Mouse (Mus musculus): ENCODE results near the gene Iqgap2. TPM values are rescaled to one million over a fixed set of nuclear protein-coding genes. Genes with fewer than 3 reads are reported as not detected.

The Iqgap2 gene
- polyA plus RNA-seq, 1 experiment from 2014 or later = 6.2 TPM

DNA sequence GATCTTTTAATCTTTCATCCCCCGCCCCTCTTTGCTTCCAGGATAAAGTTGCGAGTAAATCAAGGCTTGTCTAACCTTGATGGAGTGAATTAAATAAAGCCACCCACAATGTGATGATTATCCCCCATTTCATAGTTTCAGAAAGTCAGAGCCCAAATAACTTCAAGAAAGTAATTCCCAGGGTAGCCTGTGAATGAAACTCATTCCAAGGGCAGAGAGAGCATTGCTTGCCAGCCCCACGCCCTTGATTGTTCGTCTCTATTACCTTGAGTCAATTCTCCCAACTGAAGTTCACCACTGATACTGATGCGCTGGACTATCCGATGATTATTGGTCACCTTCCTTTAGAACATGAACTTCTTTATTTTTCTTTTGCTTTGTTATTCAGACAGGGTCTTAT is 4.8 kb upstream of the Iqgap2 start:
- H3K36me3 ChIP-seq = no peaks in the 10 kb centered on the region
- H3K4me3 ChIP-seq = no peak overlapping the region
- no peak overlapping the region for H3K4me2 ChIP-seq
- ATAC-seq (ENCODE audit: borderline replicate concordance, extremely low read depth, low FRiP score, low TSS enrichment) = no peak
- no peaks in the 10 kb centered on the region; the same call in 1 of the 2 replicates for H3K27me3 ChIP-seq
- no peak overlapping the region for H3K9ac ChIP-seq
- 84% methylated on average over 6 of the region's 6 CpGs for WGBS
- H3K9me3 ChIP-seq = no peaks in the 10 kb centered on the region
- H3K4me1 ChIP-seq = peaks cover 5% of the 10 kb centered on the region; the same call in 1 of the 2 replicates
- H3K27ac ChIP-seq = no peak overlapping the region

- no peak overlapping the region for H3K4me3 ChIP-seq
- peaks cover 22% of the 10 kb centered on the region for H3K4me1 ChIP-seq
- ATAC-seq (ENCODE audit: borderline replicate concordance, extremely low read depth, low FRiP score, low TSS enrichment) = no peak
- H3K9ac ChIP-seq = no peak overlapping the region
- 91% methylated on average over 4 of the region's 4 CpGs for WGBS
- no peaks in the 10 kb centered on the region for H3K9me3 ChIP-seq
- H3K36me3 ChIP-seq = no peaks in the 10 kb centered on the region
- H3K4me2 ChIP-seq = peak overlapping the region; percentile 97; the same call in 1 of the 2 replicates
- H3K27me3 ChIP-seq = no peaks in the 10 kb centered on the region; the same call in 1 of the 2 replicates
- no peak overlapping the region for H3K27ac ChIP-seq
Observed at GRCm38 (mm10) chr13:95893166-95893565, 1.4 kb upstream of the Iqgap2 start.

GRCm38 (mm10) chr13:95892611-95893145 is 956 bp upstream of the Iqgap2 start:
- Histone ChIP-seq H3K4me3 (peak overlapping the region; percentile 74), H3K9me3 (no peaks in the 10 kb centered on the region), H3K36me3 (no peaks in the 10 kb centered on the region), H3K4me2 (peak overlapping the region; percentile 97), H3K27me3 (no peaks in the 10 kb centered on the region; the same call in 1 of the 2 replicates), H3K27ac (no peak overlapping the region), H3K9ac (peak overlapping the region; percentile 71), H3K4me1 (peaks cover 23% of the 10 kb centered on the region)
- no peak for ATAC-seq (ENCODE audit: borderline replicate concordance, extremely low read depth, low FRiP score, low TSS enrichment)
- WGBS = 17% methylated on average over 12 of the region's 12 CpGs

DNA sequence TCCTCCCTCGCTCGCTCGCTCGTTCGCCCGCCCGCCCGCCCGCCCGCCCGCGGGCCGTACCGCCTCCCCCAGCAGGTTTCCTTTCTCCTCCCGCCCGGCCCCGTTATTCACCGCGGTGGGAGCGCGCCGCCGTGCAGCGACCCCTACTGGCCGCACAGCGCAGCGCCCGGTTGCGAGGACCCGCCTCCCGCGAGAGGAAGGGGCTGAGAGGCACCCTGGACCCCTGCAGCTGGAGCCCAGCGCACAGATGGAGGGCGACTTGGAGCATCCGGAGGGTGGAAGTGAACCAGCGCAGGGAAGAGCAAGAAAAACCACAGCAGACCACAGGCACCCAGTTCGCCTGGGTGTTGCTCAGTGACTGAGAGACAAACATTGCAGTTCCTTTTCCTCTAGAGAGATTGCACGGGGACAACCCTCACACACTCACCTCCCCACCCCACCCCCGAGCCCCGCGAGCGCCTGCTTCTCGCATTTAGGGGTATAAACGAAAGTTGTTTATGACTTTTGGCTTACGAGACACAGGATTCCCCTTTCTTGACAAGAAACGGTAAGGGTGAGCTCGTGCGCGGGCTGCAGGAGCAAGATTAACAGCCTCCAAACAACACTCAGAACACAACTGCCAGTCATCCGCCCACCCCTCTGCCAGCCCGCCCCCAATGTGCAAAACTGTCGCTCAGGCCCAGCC is 346 bp upstream of the Iqgap2 start:
- Histone ChIP-seq H3K4me3 (peak overlapping the region; percentile 74), H3K27me3 (no peaks in the 10 kb centered on the region), H3K4me2 (peak overlapping the region; percentile 97), H3K9me3 (no peaks in the 10 kb centered on the region), H3K9ac (peak overlapping the region; percentile 71), H3K36me3 (no peaks in the 10 kb centered on the region), H3K27ac (0 out of 2 replicates have a peak overlapping the region, but pooled peaks have one; percentile 39), H3K4me1 (peaks cover 23% of the 10 kb centered on the region)
- ATAC-seq (ENCODE audit: borderline replicate concordance, extremely low read depth, low FRiP score, low TSS enrichment) = peak; percentile 84
- under 1% methylated on average over 37 of the region's 52 CpGs for WGBS

DNA sequence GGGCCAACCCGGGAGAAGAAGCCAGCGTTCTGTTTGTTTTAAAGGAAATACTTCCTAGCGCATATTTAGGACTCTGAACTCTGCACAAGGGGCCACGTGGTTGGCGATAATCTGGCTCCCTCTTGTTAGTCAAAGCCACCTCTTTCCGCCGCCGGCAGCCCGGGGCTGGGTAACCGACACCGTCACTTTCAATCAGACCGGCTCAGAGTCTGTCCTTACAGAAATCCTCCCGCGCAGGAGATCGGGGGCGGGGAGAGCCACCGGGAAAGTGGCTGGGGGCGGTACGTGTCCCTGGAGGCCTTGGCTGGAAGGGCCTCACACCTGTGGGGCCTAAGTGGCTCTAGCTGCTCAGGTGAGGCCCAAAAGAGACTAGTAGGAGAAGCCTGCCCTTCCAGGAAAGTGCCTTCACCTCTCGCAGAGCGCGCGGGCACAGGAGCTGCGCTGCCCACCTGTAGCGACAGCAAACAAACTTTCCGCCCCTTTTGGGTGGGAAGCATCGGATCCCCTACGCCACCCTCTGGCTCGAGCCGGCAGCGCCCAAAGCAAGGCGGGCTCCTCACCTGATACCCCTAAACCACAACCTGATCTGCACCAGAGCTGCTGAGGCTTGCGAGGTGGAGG is 761 bp downstream of the Iqgap2 start:
- H3K4me2 ChIP-seq = peak overlapping the region; percentile 97
- peak overlapping the region; percentile 71 for H3K9ac ChIP-seq
- H3K36me3 ChIP-seq = no peaks in the 10 kb centered on the region
- H3K9me3 ChIP-seq = no peaks in the 10 kb centered on the region
- H3K27ac ChIP-seq = peak overlapping the region; percentile 8; the same call in 1 of the 2 replicates
- H3K4me3 ChIP-seq = peak overlapping the region; percentile 74
- 0% methylated on average over 33 of the region's 33 CpGs for WGBS
- H3K4me1 ChIP-seq = peaks cover 23% of the 10 kb centered on the region
- peak; percentile 47 for ATAC-seq (ENCODE audit: borderline replicate concordance, extremely low read depth, low FRiP score, low TSS enrichment)
- no peaks in the 10 kb centered on the region for H3K27me3 ChIP-seq

DNA sequence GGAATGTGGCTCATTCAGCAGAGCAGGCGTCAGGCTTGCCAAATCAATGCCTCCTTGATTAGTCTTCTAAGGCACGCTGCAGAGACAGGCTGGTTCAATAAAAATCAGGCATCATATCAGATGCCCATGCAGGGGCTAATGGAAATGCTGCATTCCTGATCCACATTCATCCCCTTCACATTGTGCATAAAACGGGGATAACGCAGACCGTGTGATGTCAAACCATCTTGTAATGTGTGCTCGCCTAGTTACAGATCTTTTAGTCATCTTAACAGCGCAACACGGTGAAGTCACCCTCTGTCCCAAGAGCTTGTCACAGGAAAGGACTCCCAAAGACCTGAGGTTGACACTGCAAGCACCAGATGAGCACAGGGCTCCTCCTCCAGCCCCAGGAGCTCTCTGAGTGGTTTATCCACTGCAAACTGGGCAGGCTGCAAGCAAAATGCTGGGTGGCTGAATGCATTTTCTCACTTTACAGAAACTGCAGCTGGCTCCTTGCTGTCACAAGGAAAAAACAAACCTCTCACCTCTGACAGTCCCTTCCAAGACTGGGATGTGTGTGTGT is 1.7 kb downstream of the Iqgap2 start:
- Histone ChIP-seq H3K27ac (no peak overlapping the region), H3K4me2 (peak overlapping the region; percentile 97), H3K36me3 (no peaks in the 10 kb centered on the region), H3K9ac (no peak overlapping the region), H3K4me1 (peaks cover 23% of the 10 kb centered on the region), H3K9me3 (no peaks in the 10 kb centered on the region), H3K4me3 (no peak overlapping the region; the same call in 1 of the 2 replicates), H3K27me3 (no peaks in the 10 kb centered on the region)
- WGBS = 29% methylated on average over 8 of the region's 8 CpGs
- ATAC-seq (ENCODE audit: borderline replicate concordance, extremely low read depth, low FRiP score, low TSS enrichment) = no peak

DNA sequence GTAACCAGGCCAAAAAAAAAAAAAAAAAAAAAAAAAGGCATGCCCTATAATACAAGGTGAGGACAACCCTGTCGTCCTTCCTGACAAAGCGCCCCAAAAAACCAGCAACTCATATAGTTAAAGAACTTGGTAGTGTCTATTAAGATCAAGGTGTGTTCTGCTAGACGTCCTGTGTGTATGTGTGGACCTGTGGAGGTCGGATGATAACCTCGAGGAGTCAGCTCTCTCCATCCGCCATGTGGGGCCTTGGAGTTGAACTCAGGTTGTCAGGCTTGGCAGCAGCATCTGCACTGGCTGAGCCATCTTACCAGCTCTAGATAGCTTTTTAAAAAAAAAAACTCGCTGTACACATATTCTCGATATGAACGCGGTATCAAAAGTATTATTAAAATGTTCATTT is 2.4 kb downstream of the Iqgap2 start:
- H3K9ac ChIP-seq = no peak overlapping the region
- H3K4me3 ChIP-seq = no peak overlapping the region
- H3K4me1 ChIP-seq = peaks cover 23% of the 10 kb centered on the region
- no peak overlapping the region for H3K27ac ChIP-seq
- no peak for ATAC-seq (ENCODE audit: borderline replicate concordance, extremely low read depth, low FRiP score, low TSS enrichment)
- H3K36me3 ChIP-seq = no peaks in the 10 kb centered on the region
- H3K9me3 ChIP-seq = no peaks in the 10 kb centered on the region
- 84% methylated on average over 10 of the region's 10 CpGs for WGBS
- no peak overlapping the region for H3K4me2 ChIP-seq
- H3K27me3 ChIP-seq = no peaks in the 10 kb centered on the region

DNA sequence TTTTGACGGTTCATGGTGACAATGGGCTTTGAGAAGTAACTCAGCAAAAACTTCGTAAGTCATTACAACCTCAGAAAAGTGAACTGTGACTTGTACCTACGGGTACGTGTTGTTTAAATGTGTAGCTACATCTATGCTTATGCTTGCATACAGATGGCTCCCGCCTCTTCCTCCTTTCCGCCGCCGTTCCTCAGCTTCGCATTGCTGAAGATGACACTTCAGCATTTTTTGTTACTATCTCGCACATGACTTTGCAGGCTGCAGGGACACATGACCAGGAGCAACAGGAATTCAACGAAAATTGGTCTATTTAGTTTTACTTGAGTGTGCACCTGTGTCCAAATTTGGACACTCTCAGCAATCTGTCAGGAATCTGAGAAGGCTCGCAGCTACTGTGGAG is 3.1 kb downstream of the Iqgap2 start:
- WGBS = 88% methylated on average over 12 of the region's 12 CpGs
- Histone ChIP-seq H3K27me3 (no peaks in the 10 kb centered on the region), H3K27ac (no peak overlapping the region), H3K4me1 (peaks cover 23% of the 10 kb centered on the region), H3K4me2 (no peak overlapping the region), H3K4me3 (no peak overlapping the region), H3K9me3 (no peaks in the 10 kb centered on the region), H3K9ac (no peak overlapping the region), H3K36me3 (no peaks in the 10 kb centered on the region)
- ATAC-seq (ENCODE audit: borderline replicate concordance, extremely low read depth, low FRiP score, low TSS enrichment) = no peak

DNA sequence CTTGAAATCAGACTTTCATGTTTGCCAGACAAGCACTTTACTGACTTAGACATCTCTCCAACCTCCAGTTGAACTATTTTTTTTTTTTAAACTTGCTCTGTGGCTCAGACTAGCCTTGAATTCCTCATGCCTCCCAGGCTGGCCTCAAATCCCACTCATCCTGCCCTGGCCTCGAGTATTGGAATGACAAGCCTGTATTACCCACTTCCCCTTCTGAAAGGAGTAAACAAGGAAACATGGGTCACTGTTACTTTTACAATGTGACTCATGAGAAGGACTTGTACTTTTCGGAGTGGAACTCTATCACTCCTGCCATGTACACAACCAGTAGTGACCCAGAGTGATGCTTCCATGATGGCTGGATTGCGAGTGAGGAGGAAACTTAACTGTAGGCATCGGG is 3.6 kb downstream of the Iqgap2 start:
- peaks cover 23% of the 10 kb centered on the region for H3K4me1 ChIP-seq
- H3K36me3 ChIP-seq = no peaks in the 10 kb centered on the region
- no peaks in the 10 kb centered on the region for H3K27me3 ChIP-seq
- H3K9ac ChIP-seq = no peak overlapping the region
- H3K27ac ChIP-seq = no peak overlapping the region
- H3K4me3 ChIP-seq = no peak overlapping the region
- 61% methylated on average over 4 of the region's 4 CpGs for WGBS
- no peaks in the 10 kb centered on the region for H3K9me3 ChIP-seq
- H3K4me2 ChIP-seq = no peak overlapping the region
- ATAC-seq (ENCODE audit: borderline replicate concordance, extremely low read depth, low FRiP score, low TSS enrichment) = no peak

DNA sequence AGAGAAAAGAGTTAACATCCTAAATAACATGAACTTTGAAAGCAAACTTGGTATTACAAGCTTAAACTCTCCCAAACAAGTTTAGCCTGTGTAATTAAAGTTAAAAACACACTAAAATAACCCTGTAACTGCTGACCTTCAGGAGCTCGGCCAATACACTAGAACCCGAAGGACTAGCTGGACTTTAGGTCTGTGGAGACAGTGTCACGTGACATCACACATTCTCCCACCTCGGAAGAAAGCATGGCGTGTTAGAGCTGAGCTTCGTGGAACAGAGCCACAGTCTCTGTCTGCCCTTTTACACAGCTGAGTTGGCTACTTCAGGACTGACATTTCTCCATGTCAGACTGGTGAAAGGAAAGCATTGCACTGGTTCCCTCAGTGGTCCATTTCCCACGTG is 4.3 kb downstream of the Iqgap2 start:
- WGBS = 82% methylated on average over 7 of the region's 7 CpGs
- Histone ChIP-seq H3K4me2 (no peak overlapping the region), H3K4me1 (peaks cover 22% of the 10 kb centered on the region), H3K27ac (no peak overlapping the region), H3K36me3 (no peaks in the 10 kb centered on the region), H3K27me3 (no peaks in the 10 kb centered on the region), H3K9ac (no peak overlapping the region), H3K4me3 (no peak overlapping the region), H3K9me3 (no peaks in the 10 kb centered on the region)
- no peak for ATAC-seq (ENCODE audit: borderline replicate concordance, extremely low read depth, low FRiP score, low TSS enrichment)

GRCm38 (mm10) chr13:95884455-95884854 is 7.3 kb downstream of the Iqgap2 start:
- Histone ChIP-seq H3K4me3 (no peak overlapping the region), H3K9me3 (no peaks in the 10 kb centered on the region), H3K36me3 (no peaks in the 10 kb centered on the region), H3K27ac (no peak overlapping the region), H3K27me3 (no peaks in the 10 kb centered on the region), H3K9ac (no peak overlapping the region), H3K4me2 (no peak overlapping the region), H3K4me1 (0 out of 2 replicates have a peak, but pooled peaks cover 5% of the 10 kb centered on the region)
- whole genome bisulfite sequencing = 86% methylated on average over 3 of the region's 3 CpGs
- ATAC-seq (ENCODE audit: borderline replicate concordance, extremely low read depth, low FRiP score, low TSS enrichment) = no peak

DNA sequence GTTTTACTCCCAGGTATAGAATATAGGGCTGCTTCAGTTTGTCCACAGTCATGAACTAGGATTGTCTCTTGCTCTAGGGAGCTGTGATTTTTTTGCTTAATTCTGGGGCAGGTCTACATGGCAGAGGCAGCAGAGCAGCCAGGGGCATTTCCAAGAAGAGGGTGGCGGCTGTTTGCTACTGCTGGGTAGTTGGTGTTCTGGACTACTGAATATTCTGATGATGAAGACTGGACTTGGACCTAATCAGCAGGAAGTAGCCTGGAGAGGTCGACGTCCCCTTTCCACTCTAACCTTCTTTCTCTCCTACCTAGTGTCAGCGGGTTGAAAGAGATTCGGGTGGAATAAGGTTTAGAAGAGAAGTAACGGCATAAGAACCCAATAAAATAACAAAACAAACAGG is 9.7 kb downstream of the Iqgap2 start:
- no peak overlapping the region for H3K4me2 ChIP-seq
- no peaks in the 10 kb centered on the region for H3K36me3 ChIP-seq
- H3K27ac ChIP-seq = no peak overlapping the region
- ATAC-seq (ENCODE audit: borderline replicate concordance, extremely low read depth, low FRiP score, low TSS enrichment) = no peak
- WGBS = 83% methylated on average over 6 of the region's 6 CpGs
- H3K27me3 ChIP-seq = no peaks in the 10 kb centered on the region
- H3K4me3 ChIP-seq = no peak overlapping the region
- no peaks in the 10 kb centered on the region for H3K9me3 ChIP-seq
- no peak overlapping the region for H3K9ac ChIP-seq
- H3K4me1 ChIP-seq = 0 out of 2 replicates have a peak, but pooled peaks cover 3% of the 10 kb centered on the region
